Mouse (Mus musculus): Measurements from ENCODE around the gene Sun2.
A peak's percentile ranks its signal among the peaks of the same experiment; 100 is the strongest.

Sun2 gene

GRCm38 (mm10) chr15:79728311-79728710 is 14.0 kb downstream of the Sun2 start:
- ATAC-seq (ENCODE audit: insufficient number of reproducible peaks, low FRiP score, low TSS enrichment): no peak

GRCm38 (mm10) chr15:79727840-79728239 is 14.5 kb downstream of the Sun2 start:
- ATAC-seq (ENCODE audit: insufficient number of reproducible peaks, low FRiP score, low TSS enrichment): no peak

GRCm38 (mm10) chr15:79725190-79725789 is 17.0 kb downstream of the Sun2 start:
- ATAC-seq (ENCODE audit: insufficient number of reproducible peaks, low FRiP score, low TSS enrichment): no peak

- no peak for ATAC-seq (ENCODE audit: insufficient number of reproducible peaks, low FRiP score, low TSS enrichment)
Measured at GRCm38 (mm10) chr15:79723439-79723838, 18.9 kb downstream of the Sun2 start.

- ATAC-seq (ENCODE audit: insufficient number of reproducible peaks, low FRiP score, low TSS enrichment): no peak
Measured at GRCm38 (mm10) chr15:79720796-79721195, 21.5 kb downstream of the Sun2 start.

GRCm38 (mm10) chr15:79720267-79720666 is 22.1 kb downstream of the Sun2 start:
- no peak for ATAC-seq (ENCODE audit: insufficient number of reproducible peaks, low FRiP score, low TSS enrichment)

- ATAC-seq (ENCODE audit: insufficient number of reproducible peaks, low FRiP score, low TSS enrichment): no peak
Measured at GRCm38 (mm10) chr15:79716710-79717109, 25.6 kb downstream of the Sun2 start.

- ATAC-seq (ENCODE audit: insufficient number of reproducible peaks, low FRiP score, low TSS enrichment): peak; percentile 68; the same call in 1 of the 2 replicates
Measured at GRCm38 (mm10) chr15:79715646-79716045, 26.7 kb downstream of the Sun2 start.

- no peak for ATAC-seq (ENCODE audit: insufficient number of reproducible peaks, low FRiP score, low TSS enrichment)
Measured at GRCm38 (mm10) chr15:79708229-79708822, 34.0 kb downstream of the Sun2 start.

GRCm38 (mm10) chr15:79706603-79707214 is 35.6 kb downstream of the Sun2 start:
- ATAC-seq (ENCODE audit: insufficient number of reproducible peaks, low FRiP score, low TSS enrichment): peak; percentile 45; the same call in 1 of the 2 replicates

GRCm38 (mm10) chr15:79697558-79698187 is 44.7 kb downstream of the Sun2 start:
- no peak for ATAC-seq (ENCODE audit: insufficient number of reproducible peaks, low FRiP score, low TSS enrichment)

- peak; percentile 70; the same call in 1 of the 2 replicates for ATAC-seq (ENCODE audit: insufficient number of reproducible peaks, low FRiP score, low TSS enrichment)
Measured at GRCm38 (mm10) chr15:79697011-79697410, 45.3 kb downstream of the Sun2 start.

- ATAC-seq (ENCODE audit: insufficient number of reproducible peaks, low FRiP score, low TSS enrichment): no peak
Measured at GRCm38 (mm10) chr15:79696508-79696907, 45.8 kb downstream of the Sun2 start.

GRCm38 (mm10) chr15:79695516-79695915 is 46.8 kb downstream of the Sun2 start:
- no peak for ATAC-seq (ENCODE audit: insufficient number of reproducible peaks, low FRiP score, low TSS enrichment)

- no peak for ATAC-seq (ENCODE audit: insufficient number of reproducible peaks, low FRiP score, low TSS enrichment)
Measured at GRCm38 (mm10) chr15:79694512-79694911, 47.8 kb downstream of the Sun2 start.

GRCm38 (mm10) chr15:79693740-79694139 is 48.6 kb downstream of the Sun2 start:
- no peak for ATAC-seq (ENCODE audit: insufficient number of reproducible peaks, low FRiP score, low TSS enrichment)

GRCm38 (mm10) chr15:79692334-79692733 is 50.0 kb downstream of the Sun2 start:
- ATAC-seq (ENCODE audit: insufficient number of reproducible peaks, low FRiP score, low TSS enrichment): no peak

- peak; percentile 2; the same call in 1 of the 2 replicates for ATAC-seq (ENCODE audit: insufficient number of reproducible peaks, low FRiP score, low TSS enrichment)
Measured at GRCm38 (mm10) chr15:79691023-79691508, 51.3 kb downstream of the Sun2 start.

- peak; percentile 91 for ATAC-seq (ENCODE audit: insufficient number of reproducible peaks, low FRiP score, low TSS enrichment)
Measured at GRCm38 (mm10) chr15:79690426-79691022, 51.8 kb downstream of the Sun2 start, which contains the start of gene Gtpbp1. Gene Gtpbp1 (plus strand): TSS chr15:79690845.

GRCm38 (mm10) chr15:79689662-79690425 is 52.5 kb downstream of the Sun2 start:
- ATAC-seq (ENCODE audit: insufficient number of reproducible peaks, low FRiP score, low TSS enrichment): no peak

Measured in cerebellum, adult (tissue).